Mouse (Mus musculus): ENCODE results near the gene C8b. TPM values are rescaled to one million over a fixed set of nuclear protein-coding genes. Genes with fewer than 3 reads are reported as not detected.

The C8b gene
- polyA plus RNA-seq, 1 experiment from 2014 or later: not detected

DNA sequence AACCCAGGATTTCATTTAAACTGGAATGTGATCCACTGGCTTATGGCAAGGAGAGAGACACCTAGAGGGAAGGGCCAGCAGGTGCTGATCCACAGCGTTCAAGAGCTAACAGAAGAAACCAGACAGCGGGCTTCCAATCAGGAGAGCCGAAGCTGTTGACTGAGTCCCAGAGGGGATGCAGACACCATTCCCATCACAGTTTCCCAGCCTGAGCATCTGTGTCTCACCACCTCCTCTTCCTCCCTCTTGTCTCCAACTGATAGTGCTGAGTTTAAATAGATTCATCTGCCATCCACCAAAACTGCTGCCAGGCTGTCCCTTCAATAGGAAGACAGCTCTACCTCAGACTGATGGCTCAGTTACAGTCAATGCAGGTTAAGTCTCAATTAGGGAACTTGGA, 12.0 kb upstream of the C8b start:
- WGBS: 72% methylated on average over 3 of the region's 3 CpGs
- no peaks in the 10 kb centered on the region for H3K27me3 ChIP-seq (ENCODE audit: control insufficient read depth, insufficient read depth, low read length)
- no peak for DNase-seq (ENCODE audit: low spot score)

DNA sequence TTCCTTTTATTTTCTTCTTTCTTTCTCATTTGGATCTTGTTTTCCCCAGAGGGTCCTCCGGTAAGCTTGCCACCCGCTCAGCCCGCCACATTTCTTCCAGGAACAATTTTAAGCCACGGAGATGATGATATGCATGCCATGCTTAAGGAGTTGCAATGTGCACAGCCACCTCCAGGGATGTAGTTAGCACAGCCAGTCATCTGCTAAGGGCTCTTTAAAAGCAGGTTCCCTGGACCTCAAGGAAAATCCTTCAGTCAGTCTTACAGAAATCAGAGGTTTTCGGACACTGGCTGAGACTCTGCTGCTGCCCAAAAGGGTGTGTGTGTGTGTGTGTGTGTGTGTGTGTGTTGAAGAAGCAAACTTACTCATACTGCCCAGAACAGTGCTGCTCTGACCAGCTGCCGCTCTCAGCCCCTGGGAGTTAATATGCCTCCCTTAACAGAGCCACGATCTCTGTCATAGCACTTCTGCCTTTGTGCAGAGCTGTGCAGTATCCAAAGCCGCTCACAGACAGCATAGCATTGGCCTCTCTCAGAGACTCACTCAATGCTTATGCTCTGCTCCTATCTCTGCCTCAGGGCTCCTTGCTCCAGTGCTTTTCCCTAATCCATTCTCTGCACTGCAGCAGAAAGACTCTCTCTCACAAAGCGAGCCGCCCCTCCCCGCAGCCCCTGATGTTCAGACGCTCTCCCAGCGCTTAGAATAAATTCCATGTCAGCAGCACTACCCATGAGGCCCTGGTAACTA, 5.1 kb upstream of the C8b start:
- DNase-seq (ENCODE audit: low spot score): no peak
- WGBS: 54% methylated on average over 13 of the region's 13 CpGs
- ATAC-seq (replicated peaks; ENCODE audit: low FRiP score): peak; percentile 71
- Histone ChIP-seq H3K4me1 (replicated peaks; ENCODE audit: control insufficient read depth, insufficient read depth, low read length) (no peaks in the 10 kb centered on the region), H3K36me3 (ENCODE audit: control insufficient read depth, insufficient read depth, low read length) (no peaks in the 10 kb centered on the region), H3K4me3 (ENCODE audit: low read depth, low read length) (no peak overlapping the region), H3K4me2 (ENCODE audit: low read depth, low read length, severe bottlenecking) (no peak overlapping the region), H3K9ac (ENCODE audit: low read length) (no peak overlapping the region), H3K27me3 (ENCODE audit: control insufficient read depth, insufficient read depth, low read length) (no peaks in the 10 kb centered on the region), H3K9me3 (ENCODE audit: control insufficient read depth, low read length) (no peaks in the 10 kb centered on the region), H3K27ac (ENCODE audit: low read depth, low read length) (no peak overlapping the region)

More for the DNA sequence above, 12.0 kb upstream of the C8b start:
- Histone ChIP-seq H3K4me3 (ENCODE audit: low read depth, low read length) (no peak overlapping the region), H3K9ac (ENCODE audit: low read length) (no peak overlapping the region), H3K36me3 (ENCODE audit: control insufficient read depth, insufficient read depth, low read length) (no peaks in the 10 kb centered on the region), H3K4me1 (replicated peaks; ENCODE audit: control insufficient read depth, insufficient read depth, low read length) (no peaks in the 10 kb centered on the region), H3K9me3 (ENCODE audit: control insufficient read depth, low read length) (no peaks in the 10 kb centered on the region), H3K4me2 (ENCODE audit: low read depth, low read length, severe bottlenecking) (no peak overlapping the region), H3K27ac (ENCODE audit: low read depth, low read length) (no peak overlapping the region)
- no peak for ATAC-seq (replicated peaks; ENCODE audit: low FRiP score)

DNA sequence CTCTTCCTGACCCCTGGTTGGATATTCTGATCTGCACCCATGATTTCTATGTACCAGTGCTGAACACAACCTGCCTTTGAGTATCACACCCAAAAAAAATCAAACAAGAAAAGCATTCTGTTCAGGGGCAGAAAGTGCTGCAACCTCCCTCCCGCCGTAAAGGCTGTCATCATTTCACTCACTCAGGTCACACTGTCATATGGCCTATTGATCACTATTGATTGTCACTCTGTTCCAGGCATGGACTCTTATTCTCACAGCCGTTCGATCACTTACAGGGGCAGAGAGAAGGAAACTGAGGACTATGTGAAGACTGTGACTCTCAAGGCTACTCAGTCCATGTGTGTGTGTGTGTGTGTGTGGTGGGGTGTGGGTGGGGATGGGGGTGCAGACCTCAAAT, 2.1 kb downstream of the C8b start:
- Histone ChIP-seq H3K36me3 (ENCODE audit: control insufficient read depth, insufficient read depth, low read length) (no peaks in the 10 kb centered on the region), H3K27ac (ENCODE audit: low read depth, low read length) (no peak overlapping the region), H3K9me3 (ENCODE audit: control insufficient read depth, low read length) (no peaks in the 10 kb centered on the region), H3K4me2 (ENCODE audit: low read depth, low read length, severe bottlenecking) (no peak overlapping the region), H3K4me3 (ENCODE audit: low read depth, low read length) (no peak overlapping the region), H3K9ac (ENCODE audit: low read length) (no peak overlapping the region), H3K4me1 (replicated peaks; ENCODE audit: control insufficient read depth, insufficient read depth, low read length) (no peaks in the 10 kb centered on the region), H3K27me3 (ENCODE audit: control insufficient read depth, insufficient read depth, low read length) (no peaks in the 10 kb centered on the region)
- 86% methylated on average over 4 of the region's 4 CpGs for whole genome bisulfite sequencing
- ATAC-seq (replicated peaks; ENCODE audit: low FRiP score) (no peak), DNase-seq (ENCODE audit: low spot score) (no peak)

DNA sequence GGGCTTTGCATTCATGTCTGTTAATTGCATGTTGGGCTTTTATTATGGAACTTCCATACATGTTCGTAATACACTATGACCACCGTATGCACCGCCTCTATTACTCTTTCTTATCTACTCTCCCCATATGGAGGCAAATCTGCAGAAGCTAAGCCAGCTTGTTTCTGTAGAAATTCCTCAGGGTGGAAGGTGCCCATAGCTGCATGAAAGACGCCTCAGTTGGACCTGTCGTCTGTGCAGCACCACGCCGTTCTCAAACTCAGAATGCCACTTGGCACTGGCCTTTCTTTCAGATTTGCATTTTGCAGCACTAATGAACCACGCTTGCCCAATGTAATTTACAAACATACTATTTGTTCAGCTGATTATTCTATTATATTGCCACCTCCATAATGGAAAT, 3.5 kb downstream of the C8b start:
- Histone ChIP-seq H3K9me3 (ENCODE audit: control insufficient read depth, low read length) (no peaks in the 10 kb centered on the region), H3K4me3 (ENCODE audit: low read depth, low read length) (no peak overlapping the region), H3K9ac (ENCODE audit: low read length) (no peak overlapping the region), H3K36me3 (ENCODE audit: control insufficient read depth, insufficient read depth, low read length) (no peaks in the 10 kb centered on the region), H3K27ac (ENCODE audit: low read depth, low read length) (no peak overlapping the region), H3K4me1 (replicated peaks; ENCODE audit: control insufficient read depth, insufficient read depth, low read length) (no peaks in the 10 kb centered on the region), H3K4me2 (ENCODE audit: low read depth, low read length, severe bottlenecking) (no peak overlapping the region), H3K27me3 (ENCODE audit: control insufficient read depth, insufficient read depth, low read length) (no peaks in the 10 kb centered on the region)
- no peak for DNase-seq (ENCODE audit: low spot score)
- WGBS: 89% methylated on average over 8 of the region's 8 CpGs
- no peak for ATAC-seq (replicated peaks; ENCODE audit: low FRiP score)

DNA sequence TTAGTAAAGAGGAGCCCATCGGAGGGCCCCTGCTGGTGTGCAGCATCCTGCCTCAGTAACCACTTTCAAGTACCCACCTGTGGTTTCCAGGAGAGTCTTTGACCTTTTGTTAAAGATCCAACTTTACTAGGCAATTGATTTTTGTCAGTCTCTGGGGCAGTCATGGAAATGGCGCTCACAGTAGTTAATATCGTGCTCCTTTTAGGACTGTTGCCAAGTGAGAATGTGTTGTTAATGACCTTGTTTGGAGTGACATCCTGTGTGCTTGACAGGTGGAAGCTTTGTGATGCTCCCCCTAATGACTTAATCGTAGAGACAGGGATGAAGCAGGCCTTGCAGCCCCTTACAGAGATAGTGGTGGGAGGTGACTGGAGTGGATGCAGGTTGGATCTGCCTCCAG, 4.2 kb downstream of the C8b start:
- Histone ChIP-seq H3K9ac (ENCODE audit: low read length) (no peak overlapping the region), H3K27me3 (ENCODE audit: control insufficient read depth, insufficient read depth, low read length) (no peaks in the 10 kb centered on the region), H3K4me2 (ENCODE audit: low read depth, low read length, severe bottlenecking) (no peak overlapping the region), H3K27ac (ENCODE audit: low read depth, low read length) (no peak overlapping the region), H3K9me3 (ENCODE audit: control insufficient read depth, low read length) (no peaks in the 10 kb centered on the region), H3K36me3 (ENCODE audit: control insufficient read depth, insufficient read depth, low read length) (no peaks in the 10 kb centered on the region), H3K4me1 (replicated peaks; ENCODE audit: control insufficient read depth, insufficient read depth, low read length) (no peaks in the 10 kb centered on the region), H3K4me3 (ENCODE audit: low read depth, low read length) (no peak overlapping the region)
- WGBS: 79% methylated on average over 4 of the region's 4 CpGs
- ATAC-seq (replicated peaks; ENCODE audit: low FRiP score) (no peak), DNase-seq (ENCODE audit: low spot score) (no peak)

DNA sequence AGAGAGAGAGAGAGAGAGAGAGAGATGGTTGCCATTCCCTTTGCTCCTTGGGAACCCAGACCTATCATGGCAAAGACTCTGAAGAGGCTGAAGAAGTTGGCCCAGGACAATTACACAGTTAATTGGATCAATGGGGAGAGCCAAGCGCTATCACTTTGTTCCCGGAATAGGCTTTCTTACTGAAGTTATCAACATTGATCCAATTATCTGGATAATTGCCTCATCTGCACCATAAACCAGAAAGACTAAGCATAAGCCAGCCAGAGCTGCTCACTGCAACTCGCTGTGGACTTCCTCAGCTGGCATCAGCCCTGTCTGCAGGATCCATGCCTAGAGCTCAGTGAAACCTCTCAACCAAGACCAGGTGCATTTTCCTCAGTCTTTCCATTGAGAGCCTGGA, 9.5 kb downstream of the C8b start:
- Histone ChIP-seq H3K9me3 (ENCODE audit: control insufficient read depth, low read length) (no peaks in the 10 kb centered on the region), H3K4me2 (ENCODE audit: low read depth, low read length, severe bottlenecking) (no peak overlapping the region), H3K36me3 (ENCODE audit: control insufficient read depth, insufficient read depth, low read length) (no peaks in the 10 kb centered on the region), H3K27ac (ENCODE audit: low read depth, low read length) (no peak overlapping the region), H3K4me1 (replicated peaks; ENCODE audit: control insufficient read depth, insufficient read depth, low read length) (no peaks in the 10 kb centered on the region), H3K27me3 (ENCODE audit: control insufficient read depth, insufficient read depth, low read length) (no peaks in the 10 kb centered on the region), H3K4me3 (ENCODE audit: low read depth, low read length) (no peak overlapping the region), H3K9ac (ENCODE audit: low read length) (no peak overlapping the region)
- no peak for DNase-seq (ENCODE audit: low spot score)
- 49% methylated on average over 3 of the region's 3 CpGs for WGBS
- no peak for ATAC-seq (replicated peaks; ENCODE audit: low FRiP score)

DNA sequence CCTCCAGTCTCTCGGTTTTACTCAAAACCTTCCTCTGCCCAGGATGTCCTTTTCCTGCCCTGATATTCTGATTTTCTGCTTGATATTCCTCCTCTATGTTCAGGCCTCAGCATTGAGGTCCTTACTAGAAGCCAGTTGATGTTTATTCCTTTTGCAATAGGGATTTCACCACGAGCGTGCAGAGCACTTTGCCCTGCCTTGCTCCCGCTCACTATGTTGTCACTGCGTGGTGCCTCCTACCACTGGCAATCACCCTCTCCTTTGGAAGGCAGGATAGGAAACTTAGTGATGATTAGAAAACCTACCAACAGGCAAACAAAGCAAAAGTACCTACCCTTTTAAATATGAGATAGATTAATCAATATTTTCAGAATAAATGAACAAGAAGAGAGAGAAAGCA, 13.3 kb downstream of the C8b start:
- ATAC-seq (replicated peaks; ENCODE audit: low FRiP score) (no peak), DNase-seq (ENCODE audit: low spot score) (no peak)
- Histone ChIP-seq H3K27me3 (ENCODE audit: control insufficient read depth, insufficient read depth, low read length) (no peaks in the 10 kb centered on the region), H3K4me3 (ENCODE audit: low read depth, low read length) (no peak overlapping the region), H3K4me1 (replicated peaks; ENCODE audit: control insufficient read depth, insufficient read depth, low read length) (no peaks in the 10 kb centered on the region), H3K36me3 (ENCODE audit: control insufficient read depth, insufficient read depth, low read length) (no peaks in the 10 kb centered on the region), H3K27ac (ENCODE audit: low read depth, low read length) (no peak overlapping the region), H3K9ac (ENCODE audit: low read length) (no peak overlapping the region), H3K9me3 (ENCODE audit: control insufficient read depth, low read length) (no peaks in the 10 kb centered on the region), H3K4me2 (ENCODE audit: low read depth, low read length, severe bottlenecking) (no peak overlapping the region)
- WGBS: 86% methylated on average over 5 of the region's 5 CpGs

DNA sequence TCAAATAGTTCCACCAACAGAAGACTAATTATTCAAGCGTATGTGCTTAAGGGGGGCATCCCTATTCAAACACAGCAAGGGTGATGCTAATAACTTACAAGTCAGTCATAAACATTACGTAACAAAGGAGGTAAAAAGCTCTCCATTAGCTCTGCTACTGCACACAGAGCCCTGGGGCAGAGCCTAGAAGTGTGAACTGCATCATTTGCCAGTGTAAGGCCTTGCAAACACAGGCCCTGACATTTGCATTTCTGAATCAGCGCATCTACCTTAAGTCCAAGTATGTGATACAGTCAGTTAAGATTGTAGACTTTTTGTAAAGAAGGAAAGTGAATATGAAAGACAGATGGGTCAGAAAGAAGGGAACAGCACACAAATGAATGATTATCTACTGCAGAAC, 15.3 kb downstream of the C8b start:
- H3K27ac ChIP-seq (ENCODE audit: low read depth, low read length): no peak overlapping the region
- no peak for DNase-seq (ENCODE audit: low spot score)
- WGBS: 87% methylated on average over 3 of the region's 3 CpGs
- no peaks in the 10 kb centered on the region for H3K36me3 ChIP-seq (ENCODE audit: control insufficient read depth, insufficient read depth, low read length)
- no peak overlapping the region for H3K9ac ChIP-seq (ENCODE audit: low read length)
- H3K9me3 ChIP-seq (ENCODE audit: control insufficient read depth, low read length): no peaks in the 10 kb centered on the region
- H3K4me3 ChIP-seq (ENCODE audit: low read depth, low read length): no peak overlapping the region
- no peak for ATAC-seq (replicated peaks; ENCODE audit: low FRiP score)
- no peaks in the 10 kb centered on the region for H3K27me3 ChIP-seq (ENCODE audit: control insufficient read depth, insufficient read depth, low read length)
- no peaks in the 10 kb centered on the region for H3K4me1 ChIP-seq (replicated peaks; ENCODE audit: control insufficient read depth, insufficient read depth, low read length)
- no peak overlapping the region for H3K4me2 ChIP-seq (ENCODE audit: low read depth, low read length, severe bottlenecking)

DNA sequence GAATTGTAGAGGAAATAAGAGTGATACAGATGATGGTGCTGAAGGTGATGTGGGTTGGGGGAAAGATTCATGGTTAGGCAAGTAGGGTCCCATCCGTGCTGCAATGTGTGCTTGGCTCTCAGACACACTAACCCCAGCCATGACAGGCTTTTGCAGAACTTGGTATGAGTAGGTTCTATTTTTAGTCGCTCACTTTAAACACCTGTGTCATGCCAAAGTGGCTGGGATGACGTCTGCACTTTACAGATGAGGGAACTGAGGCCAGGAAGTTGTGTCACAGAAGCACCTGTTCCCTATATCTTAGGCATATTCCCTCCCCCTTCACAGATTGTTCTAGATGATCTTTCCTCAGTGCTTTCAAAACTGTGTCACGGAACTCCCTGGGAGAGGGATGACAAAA, 16.2 kb downstream of the C8b start:
- ATAC-seq (replicated peaks; ENCODE audit: low FRiP score): no peak
- Histone ChIP-seq H3K4me1 (replicated peaks; ENCODE audit: control insufficient read depth, insufficient read depth, low read length) (no peaks in the 10 kb centered on the region), H3K36me3 (ENCODE audit: control insufficient read depth, insufficient read depth, low read length) (no peaks in the 10 kb centered on the region), H3K4me2 (ENCODE audit: low read depth, low read length, severe bottlenecking) (no peak overlapping the region), H3K4me3 (ENCODE audit: low read depth, low read length) (no peak overlapping the region), H3K27ac (ENCODE audit: low read depth, low read length) (no peak overlapping the region), H3K27me3 (ENCODE audit: control insufficient read depth, insufficient read depth, low read length) (no peaks in the 10 kb centered on the region), H3K9ac (ENCODE audit: low read length) (no peak overlapping the region), H3K9me3 (ENCODE audit: control insufficient read depth, low read length) (no peaks in the 10 kb centered on the region)
- WGBS: 86% methylated on average over 4 of the region's 4 CpGs
- no peak for DNase-seq (ENCODE audit: low spot score)
